Mouse (Mus musculus) lung, postnatal 0 days (tissue): ENCODE measurements around the gene Gusb.

Source experiments
- CTCF ChIP-seq: IDR thresholded peaks from 2 replicates; pipeline ENCODE4 v1.5.1; 2016; ENCODE audit warnings: antibody characterized with exemption, mild to moderate bottlenecking
- EP300 ChIP-seq: IDR thresholded peaks from 2 replicates; pipeline ENCODE4 v1.6.1; 2016; ENCODE audit warnings: antibody characterized with exemption, mild to moderate bottlenecking, control low read depth

DNA sequence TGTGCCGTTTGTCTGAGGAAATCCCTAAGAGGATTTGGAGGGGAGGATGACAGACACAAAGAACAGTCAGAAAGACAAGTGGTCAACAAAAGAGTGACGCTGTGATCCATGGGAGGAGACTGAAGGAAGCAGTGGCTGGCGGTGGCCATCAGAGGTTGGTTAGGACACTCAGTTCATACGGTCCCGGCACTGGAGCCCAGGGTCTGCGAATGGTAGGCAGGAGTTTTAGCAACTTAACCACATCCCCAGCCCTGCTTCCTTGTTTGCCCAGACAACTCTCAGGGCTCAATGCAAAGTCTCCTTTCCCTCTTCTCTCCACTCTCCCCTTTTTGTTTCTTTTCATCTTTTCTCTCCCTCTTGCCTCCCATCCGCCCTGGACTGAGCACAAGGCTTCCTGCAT lies 43.3 kb upstream of the Gusb start:
- TF ChIP-seq CTCF: no peak
- TF ChIP-seq EP300: no peak
